24 mouse cellular contexts compared by ENCODE assay signal in the genomic region with DNA sequence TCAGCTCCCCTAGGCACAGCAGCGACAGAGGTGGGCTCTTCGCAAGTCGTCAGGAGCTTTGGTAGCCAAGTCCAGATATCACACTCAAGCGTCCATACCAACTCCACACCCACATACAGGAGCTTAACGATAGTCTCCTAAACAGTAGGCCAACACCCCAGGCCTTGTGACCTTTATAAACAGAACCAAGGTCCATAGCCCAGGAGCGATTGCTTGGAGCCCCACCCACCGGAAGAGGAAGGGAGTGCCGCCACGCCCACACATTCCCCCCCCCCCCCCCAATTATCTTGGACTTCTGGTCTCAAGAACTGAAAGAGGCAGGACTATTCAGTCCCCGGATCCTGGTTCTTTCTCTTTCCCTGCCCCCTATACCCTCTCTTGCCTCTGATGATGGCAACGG.
A peak's percentile ranks its signal among the peaks of the same experiment; 100 is the strongest.
DNase-seq lines count a peak whose midpoint lies in the region; ATAC-seq and TF ChIP-seq lines count a peak whose summit lies in the region.
"Had no signal": no experiment of that assay in that cellular context is flagged by ENCODE, and none has a peak within 500 bp of the region (broad histone marks: within the 10 kb centered on the region; RNA-seq: fewer than 3 reads in every experiment).

No protein-coding gene starts in this region.

- no peak for TF ChIP-seq EP300 in liver, postnatal 0 days (IDR thresholded peaks at IDR 0.05; ENCODE audit: low read depth)
- no peak for TF ChIP-seq EP300 in stomach, postnatal 0 days (optimal IDR thresholded peaks at IDR 0.05)

- TF ChIP-seq POLR2A in liver, adult 2 months (IDR thresholded peaks at IDR 0.05; ENCODE audit: extremely low read depth, insufficient read depth, low read length): no peak

- H3K9ac ChIP-seq in liver, adult 2 months (ENCODE audit: low read depth, low read length): no peak overlapping the region
- H3K9ac ChIP-seq in liver, postnatal 0 days (replicated peaks): no peak overlapping the region
- H3K9ac ChIP-seq in intestine, embryonic 16.5 days (ENCODE audit: low read depth, low read length): no peak overlapping the region
- no peak overlapping the region for H3K9ac ChIP-seq in stomach, postnatal 0 days (ENCODE audit: low read length)
- H3K9ac ChIP-seq: embryonic facial prominence, embryonic 12.5 days; embryonic facial prominence, embryonic 15.5 days; forebrain, postnatal 0 days; hindbrain, embryonic 12.5 days had no signal

- peak; percentile 65 for DNase-seq in liver, adult 2 months (ENCODE audit: extremely low read depth, low read depth, low spot score)
- no peak for DNase-seq in liver, postnatal 0 days
- DNase-seq in stomach, postnatal 0 days (ENCODE audit: low spot score): peak; percentile 73
- no peak for DNase-seq in embryo, embryonic 10.5 days (ENCODE audit: low spot score)
- no peak for DNase-seq in thymus, adult 18-20 months
- DNase-seq: adrenal gland, postnatal 10 days; adrenal gland, postnatal 36 days; cerebellum, adult 18-20 months; cerebellum, adult 9-10 months; cerebellum, postnatal 14 days; forebrain, postnatal 0 days; gastrocnemius, adult 2 months; gastrocnemius, postnatal 14 days; heart, adult 11 months had no signal

- H3K36me3 ChIP-seq in liver, adult 2 months (ENCODE audit: control insufficient read depth, insufficient read depth, low read length): no peaks in the 10 kb centered on the region
- H3K36me3 ChIP-seq in liver, postnatal 0 days (replicated peaks; ENCODE audit: insufficient read depth, low read length): no peaks in the 10 kb centered on the region
- H3K36me3 ChIP-seq in intestine, embryonic 16.5 days (ENCODE audit: control insufficient read depth, insufficient read depth, low read length): no peaks in the 10 kb centered on the region
- no peaks in the 10 kb centered on the region for H3K36me3 ChIP-seq in stomach, postnatal 0 days (ENCODE audit: control insufficient read depth, insufficient read depth, low read length)
- H3K36me3 ChIP-seq: embryonic facial prominence, embryonic 12.5 days; embryonic facial prominence, embryonic 15.5 days; G1E; hindbrain, embryonic 12.5 days had no signal

- no peaks in the 10 kb centered on the region for H3K79me2 ChIP-seq in liver, adult 2 months (ENCODE audit: control insufficient read depth, insufficient read depth, low read length)

- H3K27ac ChIP-seq in liver, adult 2 months (replicated peaks; ENCODE audit: insufficient read depth, low read depth, low read length): peak overlapping the region; percentile 74
- H3K27ac ChIP-seq in liver, postnatal 0 days (ENCODE audit: low read depth): no peak overlapping the region
- no peak overlapping the region for H3K27ac ChIP-seq in intestine, embryonic 16.5 days (ENCODE audit: low read length)
- H3K27ac ChIP-seq in stomach, postnatal 0 days (replicated peaks): no peak overlapping the region
- H3K27ac ChIP-seq: embryonic facial prominence, embryonic 12.5 days; embryonic facial prominence, embryonic 15.5 days; gastrocnemius, adult 2 months; hindbrain, embryonic 12.5 days had no signal

- H3K27me3 ChIP-seq in liver, adult 2 months (ENCODE audit: control insufficient read depth, insufficient read depth, low read length): no peaks in the 10 kb centered on the region
- no peaks in the 10 kb centered on the region for H3K27me3 ChIP-seq in liver, postnatal 0 days (ENCODE audit: insufficient read depth, low read length)
- no peaks in the 10 kb centered on the region for H3K27me3 ChIP-seq in intestine, embryonic 16.5 days (replicated peaks; ENCODE audit: control insufficient read depth, insufficient read depth, low read length)
- H3K27me3 ChIP-seq in stomach, postnatal 0 days (ENCODE audit: control insufficient read depth, insufficient read depth, low read length): no peaks in the 10 kb centered on the region
- H3K27me3 ChIP-seq: embryonic facial prominence, embryonic 12.5 days; embryonic facial prominence, embryonic 15.5 days; hindbrain, embryonic 12.5 days had no signal

- no peak for TF ChIP-seq CTCF in liver, adult 2 months (IDR thresholded peaks at IDR 0.05; ENCODE audit: low read depth, low read length)
- TF ChIP-seq CTCF in liver, postnatal 0 days (IDR thresholded peaks at IDR 0.05; ENCODE audit: low read depth): no peak
- no peak for TF ChIP-seq CTCF in stomach, postnatal 0 days (IDR thresholded peaks at IDR 0.05; ENCODE audit: low read depth)

- no peak overlapping the region for H3K4me2 ChIP-seq in liver, postnatal 0 days (ENCODE audit: low read depth, low read length)
- H3K4me2 ChIP-seq in intestine, embryonic 16.5 days (ENCODE audit: low read depth, low read length): no peak overlapping the region
- no peak overlapping the region for H3K4me2 ChIP-seq in stomach, postnatal 0 days (replicated peaks; ENCODE audit: low read depth)
- H3K4me2 ChIP-seq: embryonic facial prominence, embryonic 12.5 days; embryonic facial prominence, embryonic 15.5 days; heart, embryonic 11.5 days; hindbrain, embryonic 12.5 days had no signal

- peaks cover 11% of the 10 kb centered on the region for H3K4me1 ChIP-seq in liver, adult 2 months (ENCODE audit: control insufficient read depth, insufficient read depth, low read length)
- no peaks in the 10 kb centered on the region for H3K4me1 ChIP-seq in liver, postnatal 0 days (ENCODE audit: insufficient read depth)
- H3K4me1 ChIP-seq in intestine, embryonic 16.5 days (ENCODE audit: control insufficient read depth, insufficient read depth, low read length): no peaks in the 10 kb centered on the region
- no peaks in the 10 kb centered on the region for H3K4me1 ChIP-seq in stomach, postnatal 0 days (replicated peaks; ENCODE audit: control insufficient read depth, insufficient read depth)
- H3K4me1 ChIP-seq: embryonic facial prominence, embryonic 12.5 days; embryonic facial prominence, embryonic 15.5 days; hindbrain, embryonic 12.5 days had no signal

- no peak for ATAC-seq in liver, postnatal 0 days
- peak; percentile 86 for ATAC-seq in intestine, embryonic 16.5 days
- peak; percentile 88 for ATAC-seq in stomach, postnatal 0 days (ENCODE audit: low FRiP score, low TSS enrichment)
- ATAC-seq: forebrain, embryonic 14.5 days; forebrain, postnatal 0 days; hindbrain, embryonic 16.5 days; inflammation-experienced regulatory T-cells, adult 6 months; Patski had no signal

- no peaks in the 10 kb centered on the region for H3K9me3 ChIP-seq in liver, postnatal 0 days (ENCODE audit: low read length)
- no peaks in the 10 kb centered on the region for H3K9me3 ChIP-seq in intestine, embryonic 16.5 days (ENCODE audit: control insufficient read depth, low read length)
- H3K9me3 ChIP-seq in stomach, postnatal 0 days (ENCODE audit: control insufficient read depth, low read length): no peaks in the 10 kb centered on the region
- H3K9me3 ChIP-seq: embryonic facial prominence, embryonic 12.5 days; embryonic facial prominence, embryonic 15.5 days; G1E; hindbrain, embryonic 12.5 days had no signal

- H3K4me3 ChIP-seq in liver, adult 2 months (ENCODE audit: insufficient read depth, low read depth, low read length): no peak overlapping the region
- no peak overlapping the region for H3K4me3 ChIP-seq in liver, postnatal 0 days (ENCODE audit: low read depth, low read length)
- no peak overlapping the region for H3K4me3 ChIP-seq in intestine, embryonic 16.5 days (ENCODE audit: low read length)
- H3K4me3 ChIP-seq in stomach, postnatal 0 days (ENCODE audit: low read depth, low read length): no peak overlapping the region
- H3K4me3 ChIP-seq: embryonic facial prominence, embryonic 12.5 days; embryonic facial prominence, embryonic 15.5 days; gastrocnemius, adult 2 months; hindbrain, embryonic 12.5 days had no signal

- WGBS in liver, adult 2 months: 68% methylated on average over 11 of the region's 11 CpGs
- WGBS in liver, postnatal 0 days (ENCODE audit: insufficient replicate concordance): 82% methylated on average over 11 of the region's 11 CpGs
- 78% methylated on average over 11 of the region's 11 CpGs for WGBS in intestine, embryonic 16.5 days
- WGBS in stomach, postnatal 0 days: 76% methylated on average over 11 of the region's 11 CpGs

Comparison
In these comparisons a context has a peak if more than half of its experiments do, and no peak if none do; other contexts are left out.
1. DNase-seq: peak in liver, adult 2 months (single experiment) and stomach, postnatal 0 days (single experiment); none in liver, postnatal 0 days (single experiment), embryo, embryonic 10.5 days (single experiment) and thymus, adult 18-20 months (0 of 2).